Mouse (Mus musculus) urinary bladder, postnatal 36 days (tissue): Measurements from ENCODE around the gene Myh9.
"Not testable (repeated sequence)": the region's sequence is repeated elsewhere in the genome, so short reads cannot be mapped to it uniquely, and the experiment has no call there.

Experiments used
- DNase-seq, 2 experiments: peaks; one replicate each; pipeline ENCODE4 v3.0.0; 2022; ENCODE audit warnings: low spot score in 2 of 2, mixed read lengths in 1 of 2

Myh9 gene

GRCm38 (mm10) chr15:77843494-77844041 is 1.6 kb upstream of the Myh9 start:
- DNase-seq, result not testable (repeated sequence)

GRCm38 (mm10) chr15:77843046-77843445 is 1.1 kb upstream of the Myh9 start:
- DNase-seq, result no peak

- DNase-seq, result peak in 1 of 2 experiments; percentile 64
These were observed 471 bp downstream of the Myh9 start for GRCm38 (mm10) chr15:77841361-77842046.

GRCm38 (mm10) chr15:77840450-77841360 is 1.3 kb downstream of the Myh9 start:
- DNase-seq, result no peak

- no peak for DNase-seq
These were observed 2.3 kb downstream of the Myh9 start for GRCm38 (mm10) chr15:77839529-77840286.

- no peak for DNase-seq
These were observed 3.2 kb downstream of the Myh9 start for GRCm38 (mm10) chr15:77838530-77839387.

- no peak for DNase-seq
These were observed 4.4 kb downstream of the Myh9 start for GRCm38 (mm10) chr15:77837444-77838117.

GRCm38 (mm10) chr15:77836692-77837443 is 5.1 kb downstream of the Myh9 start:
- no peak for DNase-seq

- DNase-seq, result peak in 1 of 2 experiments; percentile 65
These were observed 5.9 kb downstream of the Myh9 start for GRCm38 (mm10) chr15:77835930-77836653.

GRCm38 (mm10) chr15:77834336-77835268 is 7.4 kb downstream of the Myh9 start:
- DNase-seq, result no peak

- no peak for DNase-seq
These were observed 8.2 kb downstream of the Myh9 start for GRCm38 (mm10) chr15:77833731-77834130.

GRCm38 (mm10) chr15:77833083-77833482 is 8.9 kb downstream of the Myh9 start:
- DNase-seq, result no peak

- DNase-seq, result no peak
These were observed 9.5 kb downstream of the Myh9 start for GRCm38 (mm10) chr15:77832458-77832904.

GRCm38 (mm10) chr15:77831754-77832457 is 10.1 kb downstream of the Myh9 start:
- no peak for DNase-seq

- peak in 1 of 2 experiments; percentile 57 for DNase-seq
These were observed 10.8 kb downstream of the Myh9 start for GRCm38 (mm10) chr15:77831138-77831579.

- no peak for DNase-seq
These were observed 11.4 kb downstream of the Myh9 start for GRCm38 (mm10) chr15:77830481-77831137.
